Mouse (Mus musculus) forebrain, embryonic 14.5 days (tissue): ENCODE measurements around the gene Sfmbt2. TPM values are rescaled to one million over a fixed set of nuclear protein-coding genes. Genes with fewer than 3 reads are reported as not detected.

Source experiments
- ATAC-seq: fragments of 200-750 bp; cut with Nextera tagmentation; 2 replicates; pipeline ENCODE4 v1.8.0; 2017; ENCODE audit warnings: mild to moderate bottlenecking, moderate library complexity
- DNase-seq: peaks from one replicate; pipeline ENCODE4 v3.0.0-alpha.2; 2015; ENCODE audit warnings: low spot score
- H3K27ac ChIP-seq: fragments of 300-500 bp; sonication (generic); 2 replicates; pipeline ENCODE4 v1.5.1; 2014; ENCODE audit warnings: low read depth, mild to moderate bottlenecking, control low read depth, low read length, moderate library complexity
- H3K27me3 ChIP-seq: fragments of 300-500 bp; sonication (generic); replicated peaks from 2 replicates; pipeline ENCODE4 v1.6.1; 2014; ENCODE audit warnings: low read length, control low read depth, mixed read lengths; ENCODE audit not compliant: control insufficient read depth, insufficient read depth
- H3K36me3 ChIP-seq: fragments of 300-500 bp; sonication (generic); 2 replicates; pipeline ENCODE4 v1.6.1; 2014; ENCODE audit warnings: low read length, control low read depth; ENCODE audit not compliant: control insufficient read depth, insufficient read depth
- H3K4me1 ChIP-seq: fragments of 300-500 bp; sonication (generic); 2 replicates; pipeline ENCODE4 v1.6.1; 2014; ENCODE audit warnings: antibody characterized with exemption, low read length, control low read depth; ENCODE audit not compliant: control insufficient read depth, insufficient read depth
- H3K4me2 ChIP-seq: fragments of 300-500 bp; sonication (generic); 2 replicates; pipeline ENCODE4 v1.6.1; 2014; ENCODE audit warnings: mild to moderate bottlenecking, control low read depth, low read length
- H3K4me3 ChIP-seq: fragments of 300-500 bp; sonication (generic); 2 replicates; pipeline ENCODE4 v1.5.1; 2014; ENCODE audit warnings: low read depth, low read length, control low read depth
- H3K9ac ChIP-seq: fragments of 300-500 bp; sonication (generic); 2 replicates; pipeline ENCODE4 v1.6.1; 2014; ENCODE audit warnings: mild to moderate bottlenecking, low read length, control low read depth, moderate library complexity
- H3K9me3 ChIP-seq: fragments of 300-500 bp; sonication (generic); replicated peaks from 2 replicates; pipeline ENCODE4 v1.6.1; 2016; ENCODE audit warnings: low read length, control low read depth, mixed read lengths; ENCODE audit not compliant: control insufficient read depth
- WGBS: fragments of 180-500 bp; shearing (Covaris S2); extraction: QIAGEN DNeasy Blood & Tissue Kit; methylation state at CpG from one replicate; pipeline ENCODE4 v1.1.7; 2014; 5-methylcytosine and 5-hydroxymethylcytosine counted together
- polyA plus RNA-seq: library from polyadenylated mRNA; unstranded; fragments of >200 nt; fragmentation: Nextera tagmentation; extraction: Ambion mirVana; gene quantifications from 2 replicates; pipeline ENCODE4 v1.2.1, GENCODE M21; 2014

Gene Sfmbt2
- polyA plus RNA-seq, 1 experiment from 2014 or later, result 1.8 TPM

DNA sequence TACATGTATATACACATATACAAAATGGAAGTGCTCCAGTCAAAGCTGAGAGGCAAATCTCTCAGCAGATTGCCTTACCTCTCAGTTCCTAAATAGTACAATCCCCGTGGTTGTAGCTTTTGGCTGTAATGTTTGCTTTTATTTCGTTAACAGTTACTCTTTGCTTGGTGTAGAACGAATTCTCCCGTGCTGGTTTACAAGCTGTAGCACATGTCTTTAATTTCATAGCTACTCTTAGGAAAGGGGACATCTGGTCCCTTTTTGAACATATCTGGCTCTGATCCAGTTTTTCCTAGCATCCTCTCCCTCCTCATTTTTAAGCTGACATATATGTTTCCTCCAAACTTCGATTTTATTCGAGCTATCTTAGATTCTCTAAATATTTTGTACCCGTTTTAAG, 172.1 kb downstream of the Sfmbt2 start:
- WGBS, result 80% methylated on average over 7 of the region's 7 CpGs
- H3K9me3 ChIP-seq, result no peaks in the 10 kb centered on the region
- no peak overlapping the region for H3K9ac ChIP-seq
- H3K36me3 ChIP-seq, result no peaks in the 10 kb centered on the region
- H3K4me3 ChIP-seq, result no peak overlapping the region
- ATAC-seq (no peak), DNase-seq (peak; percentile 55)
- H3K27me3 ChIP-seq, result no peaks in the 10 kb centered on the region
- no peak overlapping the region for H3K4me2 ChIP-seq
- no peaks in the 10 kb centered on the region for H3K4me1 ChIP-seq
- H3K27ac ChIP-seq, result no peak overlapping the region

DNA sequence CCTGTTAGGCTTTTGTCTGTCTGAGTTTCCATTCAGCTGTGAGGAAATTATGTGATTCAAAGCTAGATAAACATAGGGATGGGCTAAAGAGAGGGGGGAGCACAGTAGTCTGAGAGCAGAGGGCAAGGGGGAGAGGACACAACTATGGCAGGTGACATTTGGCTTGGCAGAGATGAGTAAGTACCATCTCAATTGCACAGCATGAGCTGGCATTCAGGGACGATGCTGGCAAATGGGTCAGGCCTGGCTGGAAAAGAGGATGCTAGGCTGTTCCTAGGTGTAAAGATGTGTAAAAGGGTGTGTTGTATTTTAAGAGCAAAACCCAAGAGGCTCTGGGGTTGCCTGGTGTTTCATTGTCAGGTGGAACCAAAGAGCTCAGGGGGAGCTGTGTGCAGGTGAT, 188.5 kb downstream of the Sfmbt2 start:
- Histone ChIP-seq H3K27me3 (no peaks in the 10 kb centered on the region), H3K9me3 (no peaks in the 10 kb centered on the region), H3K9ac (no peak overlapping the region), H3K36me3 (no peaks in the 10 kb centered on the region), H3K4me1 (no peaks in the 10 kb centered on the region), H3K4me2 (no peak overlapping the region), H3K27ac (no peak overlapping the region), H3K4me3 (no peak overlapping the region)
- ATAC-seq, result no peak
- no peak for DNase-seq
- 59% methylated on average over 1 of the region's 1 CpGs for WGBS

DNA sequence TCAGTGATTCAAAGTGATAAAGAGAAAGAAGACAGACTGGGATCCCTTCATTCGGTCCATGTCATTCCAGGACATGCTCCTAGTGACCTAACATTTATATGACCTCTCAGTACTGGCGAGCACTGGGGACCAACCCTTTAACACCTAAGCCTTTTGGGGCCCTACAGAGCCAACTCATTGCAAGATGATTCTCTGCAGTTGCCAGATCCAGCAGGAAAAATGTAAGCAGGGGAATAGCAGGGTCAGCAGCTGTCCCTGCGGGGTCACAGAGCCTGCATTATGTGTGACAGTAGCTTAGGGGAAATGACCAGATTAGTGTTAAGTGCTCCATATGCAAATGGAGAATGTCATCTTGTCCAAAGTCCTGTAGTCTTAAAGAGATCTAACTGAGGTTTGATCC, 195.2 kb downstream of the Sfmbt2 start:
- H3K27ac ChIP-seq, result no peak overlapping the region
- H3K4me2 ChIP-seq, result no peak overlapping the region
- no peak overlapping the region for H3K4me3 ChIP-seq
- no peaks in the 10 kb centered on the region for H3K36me3 ChIP-seq
- H3K9me3 ChIP-seq, result no peaks in the 10 kb centered on the region
- no peak for ATAC-seq
- WGBS, result 90% methylated on average over 3 of the region's 3 CpGs
- DNase-seq, result no peak
- no peak overlapping the region for H3K9ac ChIP-seq
- no peaks in the 10 kb centered on the region for H3K27me3 ChIP-seq
- H3K4me1 ChIP-seq, result no peaks in the 10 kb centered on the region

DNA sequence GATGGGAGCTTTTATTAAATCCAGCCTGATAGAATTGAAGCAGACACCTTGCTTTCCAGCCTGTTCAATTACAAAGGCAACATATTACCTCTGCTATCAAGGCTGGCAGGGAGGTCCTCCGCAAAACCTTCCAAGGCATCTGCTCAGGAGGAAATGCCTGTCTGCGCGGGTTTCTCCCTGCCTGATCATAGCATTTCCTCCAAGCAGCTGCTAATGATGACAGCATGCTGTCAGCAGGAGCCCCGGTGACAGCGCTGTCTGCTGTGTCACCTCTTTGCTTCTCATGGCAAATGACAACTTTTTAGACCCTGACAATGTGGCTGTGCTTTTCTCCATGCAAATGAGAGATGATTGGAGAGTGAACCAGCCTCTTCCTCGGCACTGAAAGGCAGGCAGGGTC, 199.1 kb downstream of the Sfmbt2 start:
- no peaks in the 10 kb centered on the region for H3K36me3 ChIP-seq
- no peaks in the 10 kb centered on the region for H3K9me3 ChIP-seq
- ATAC-seq (peak; percentile 61; the same call in 1 of the 2 replicates), DNase-seq (peak; percentile 49)
- 61% methylated on average over 6 of the region's 6 CpGs for WGBS
- no peaks in the 10 kb centered on the region for H3K4me1 ChIP-seq
- no peak overlapping the region for H3K4me2 ChIP-seq
- no peak overlapping the region for H3K4me3 ChIP-seq
- no peak overlapping the region for H3K9ac ChIP-seq
- no peaks in the 10 kb centered on the region for H3K27me3 ChIP-seq
- no peak overlapping the region for H3K27ac ChIP-seq

DNA sequence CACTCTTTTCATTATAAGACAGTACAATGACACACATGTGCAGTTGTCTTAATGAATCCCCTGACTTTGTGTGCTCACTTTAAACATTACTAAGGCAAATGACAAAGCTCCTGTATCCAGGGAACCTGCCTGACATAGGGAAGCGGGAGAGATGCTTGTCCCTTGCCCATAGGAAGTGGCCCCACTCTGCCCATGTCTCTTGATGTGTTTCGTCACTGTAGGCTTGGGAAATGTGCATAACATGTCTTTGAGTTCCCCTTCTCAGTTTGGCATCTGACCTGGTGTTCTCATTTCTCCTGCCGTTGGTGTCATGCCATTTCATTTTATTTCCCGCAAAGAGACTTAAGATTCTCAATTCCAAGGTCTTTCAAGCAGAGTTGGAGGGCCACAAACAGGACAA, 202.0 kb downstream of the Sfmbt2 start:
- WGBS, result 94% methylated on average over 4 of the region's 4 CpGs
- ATAC-seq, result no peak
- H3K27ac ChIP-seq, result no peak overlapping the region

DNA sequence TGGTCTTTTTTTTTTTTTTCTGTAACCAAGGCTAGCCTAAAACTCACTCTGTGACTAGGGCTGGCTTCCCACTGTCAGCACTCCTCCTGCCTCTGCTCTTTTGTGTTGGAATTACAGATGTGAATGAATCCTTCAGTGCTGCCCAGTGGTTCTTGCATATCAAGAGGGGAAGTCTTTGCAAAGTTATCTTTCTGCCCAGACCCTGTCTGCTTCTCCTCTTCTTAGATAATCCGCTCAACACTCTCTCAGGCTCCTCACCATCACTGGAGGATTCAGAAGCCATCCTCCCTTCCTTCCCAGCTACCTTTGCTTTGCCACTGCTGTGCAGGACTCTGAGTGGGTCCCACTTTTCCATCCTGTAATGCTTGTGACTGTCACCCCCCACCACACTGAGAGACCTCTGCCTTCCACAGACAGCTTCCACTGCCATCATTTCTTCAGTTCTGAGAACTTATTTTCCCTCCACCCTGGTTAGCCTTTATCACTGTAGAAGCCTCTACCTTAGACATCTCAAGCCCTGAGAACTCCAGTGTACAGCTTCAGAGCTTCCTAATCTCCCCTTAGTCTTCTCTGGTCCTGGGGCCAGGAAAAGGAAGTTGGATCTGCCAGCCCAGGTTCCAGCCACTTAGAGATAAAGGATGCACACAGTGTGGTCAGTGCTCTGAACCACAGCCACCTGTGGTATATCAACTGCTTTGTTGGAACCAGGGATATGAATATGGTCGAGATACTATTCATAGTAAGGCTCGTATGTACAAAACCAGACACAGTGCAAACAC, 205.8 kb downstream of the Sfmbt2 start:
- no peak for DNase-seq
- 79% methylated on average over 3 of the region's 3 CpGs for WGBS
- Histone ChIP-seq H3K4me3 (no peak overlapping the region), H3K4me2 (no peak overlapping the region), H3K36me3 (no peaks in the 10 kb centered on the region), H3K27me3 (no peaks in the 10 kb centered on the region), H3K4me1 (no peaks in the 10 kb centered on the region), H3K27ac (no peak overlapping the region), H3K9ac (no peak overlapping the region), H3K9me3 (no peaks in the 10 kb centered on the region)
- ATAC-seq, result no peak

More for the DNA sequence above, 202.0 kb downstream of the Sfmbt2 start:
- Histone ChIP-seq H3K27me3 (no peaks in the 10 kb centered on the region), H3K4me1 (no peaks in the 10 kb centered on the region), H3K4me3 (no peak overlapping the region), H3K36me3 (no peaks in the 10 kb centered on the region), H3K9ac (no peak overlapping the region), H3K4me2 (no peak overlapping the region), H3K9me3 (no peaks in the 10 kb centered on the region)
- DNase-seq, result no peak

DNA sequence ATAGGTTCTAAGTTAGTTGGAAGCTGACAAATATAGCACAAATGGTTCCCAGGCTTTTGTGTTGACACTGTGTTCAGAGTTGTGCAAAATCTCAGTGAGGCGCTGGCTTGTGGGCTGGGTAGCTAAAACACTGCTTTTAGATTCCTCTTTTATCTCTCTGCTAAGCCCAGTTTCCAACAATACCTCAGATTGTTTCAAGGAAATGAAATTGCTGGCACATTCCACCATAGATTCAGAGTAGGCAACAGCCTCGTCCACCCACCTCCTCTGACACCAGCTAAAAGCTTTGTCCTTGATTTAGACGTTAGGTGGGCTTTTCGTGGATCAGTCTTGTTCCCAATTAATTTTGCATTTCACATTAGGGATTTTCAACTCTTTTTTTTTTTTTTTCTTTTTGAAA, 212.4 kb downstream of the Sfmbt2 start:
- H3K9me3 ChIP-seq, result no peaks in the 10 kb centered on the region
- WGBS, result 21% methylated on average over 4 of the region's 4 CpGs

DNA sequence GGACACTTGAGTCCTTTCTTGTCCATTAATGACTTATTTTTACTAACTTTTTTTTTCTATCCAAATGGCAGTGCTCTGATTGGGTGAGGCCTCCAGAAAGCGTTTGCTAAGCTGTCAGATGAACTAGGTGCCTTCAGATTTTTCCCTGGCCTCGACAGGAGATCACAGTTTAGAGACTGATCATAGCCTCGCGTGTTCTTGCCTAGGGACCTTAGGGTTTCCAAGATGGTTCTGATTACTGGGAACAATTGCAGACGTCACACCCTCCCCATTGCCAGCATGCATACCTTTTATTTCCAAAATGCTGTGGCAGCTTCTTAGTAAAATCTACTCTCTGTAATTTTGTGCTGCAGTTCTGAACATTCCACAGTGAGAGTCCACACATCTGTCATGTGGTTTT, 212.8 kb downstream of the Sfmbt2 start:
- no peak overlapping the region for H3K9ac ChIP-seq
- H3K4me3 ChIP-seq, result no peak overlapping the region
- DNase-seq, result no peak
- no peak overlapping the region for H3K27ac ChIP-seq
- H3K4me2 ChIP-seq, result no peak overlapping the region
- 48% methylated on average over 5 of the region's 5 CpGs for WGBS
- H3K4me1 ChIP-seq, result no peaks in the 10 kb centered on the region; the same call in 1 of the 2 replicates
- no peak for ATAC-seq
- H3K27me3 ChIP-seq, result no peaks in the 10 kb centered on the region
- no peaks in the 10 kb centered on the region for H3K36me3 ChIP-seq
- H3K9me3 ChIP-seq, result no peaks in the 10 kb centered on the region

More for the DNA sequence above, 212.4 kb downstream of the Sfmbt2 start:
- H3K4me1 ChIP-seq, result no peaks in the 10 kb centered on the region; the same call in 1 of the 2 replicates
- H3K27ac ChIP-seq, result no peak overlapping the region
- H3K27me3 ChIP-seq, result no peaks in the 10 kb centered on the region
- H3K36me3 ChIP-seq, result no peaks in the 10 kb centered on the region
- DNase-seq, result no peak
- H3K4me3 ChIP-seq, result no peak overlapping the region
- no peak overlapping the region for H3K4me2 ChIP-seq
- ATAC-seq, result no peak
- H3K9ac ChIP-seq, result no peak overlapping the region

DNA sequence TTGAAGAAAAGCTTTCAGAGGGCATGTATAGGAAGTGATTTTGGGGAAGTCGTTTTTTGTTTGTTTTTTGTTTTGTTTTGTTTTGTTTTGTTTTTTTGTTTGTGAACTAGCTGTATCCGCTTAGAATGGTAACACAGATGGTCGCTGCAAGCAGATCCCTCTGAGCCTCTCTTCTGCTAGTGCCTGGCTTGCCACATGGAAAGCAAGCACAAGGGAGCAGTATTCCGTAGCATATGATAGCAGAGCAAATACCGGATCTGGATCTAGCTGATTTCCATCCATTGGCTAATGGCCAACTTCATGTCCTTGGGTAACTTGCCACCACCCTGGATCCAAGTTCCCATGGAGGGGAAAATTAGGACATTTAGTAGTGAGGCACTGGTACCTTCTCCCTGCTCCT, 221.0 kb downstream of the Sfmbt2 start:
- Histone ChIP-seq H3K4me2 (no peak overlapping the region), H3K9me3 (no peaks in the 10 kb centered on the region), H3K27me3 (no peaks in the 10 kb centered on the region), H3K4me1 (no peaks in the 10 kb centered on the region), H3K27ac (no peak overlapping the region), H3K4me3 (no peak overlapping the region), H3K9ac (no peak overlapping the region), H3K36me3 (no peaks in the 10 kb centered on the region)
- 82% methylated on average over 5 of the region's 5 CpGs for WGBS
- ATAC-seq, result no peak
- DNase-seq, result peak; percentile 8
